Mouse (Mus musculus) small intestine, adult 2 months (tissue): ENCODE results near the gene Mypop.

Experiments
- CTCF ChIP-seq: fragments of 200-500 bp; IDR thresholded peaks from 2 replicates; pipeline ENCODE4 v1.5.1; 2012; ENCODE audit warnings: low read depth, mild to moderate bottlenecking, control low read depth, inconsistent platforms, low read length, moderate library complexity, mixed read lengths; ENCODE audit not compliant: insufficient replicate concordance, insufficient read length; ENCODE audit errors: extremely low read depth
- POLR2A ChIP-seq: fragments of 200-500 bp; IDR thresholded peaks from 2 replicates; pipeline ENCODE4 v1.6.1; 2012; ENCODE audit warnings: low read depth, mild to moderate bottlenecking, control low read depth, inconsistent platforms, low read length, moderate library complexity

- TF ChIP-seq CTCF (no peak), POLR2A (no peak)
Observed at GRCm38 (mm10) chr7:18942376-18942775, 48.7 kb upstream of the Mypop start.
